Mouse (Mus musculus): Measurements from ENCODE around the gene Ccser2. TPM values are rescaled to one million over a fixed set of nuclear protein-coding genes. Genes with fewer than 3 reads are reported as not detected.

The Ccser2 gene
- 56.0 TPM for polyA plus RNA-seq (2017; shearing (Covaris generic))

GRCm38 (mm10) chr14:36968628-36969147 lies at the start of gene Ccser2:
TSS of gene Ccser2 (minus strand) at chr14:36968777.

Other genes with a start within 250 kb of the Ccser2 start
- 0.60 TPM for gene Rgr, start 80.2 kb upstream of the Ccser2 start, polyA plus RNA-seq (2017; shearing (Covaris generic))
- not detected for gene Lrit1, start 86.1 kb upstream of the Ccser2 start, polyA plus RNA-seq (2017; shearing (Covaris generic))
- not detected for gene Lrit2, start 99.2 kb upstream of the Ccser2 start, polyA plus RNA-seq (2017; shearing (Covaris generic))
- 0.15 TPM for gene Cdhr1, start 129.6 kb upstream of the Ccser2 start, polyA plus RNA-seq (2017; shearing (Covaris generic))
- gene 2610528A11Rik, start 145.2 kb upstream of the Ccser2 start, polyA plus RNA-seq (2017; shearing (Covaris generic)) = not detected
- gene Ghitm, start 166.5 kb upstream of the Ccser2 start, polyA plus RNA-seq (2017; shearing (Covaris generic)) = 343 TPM

Measured in effector memory CD4-positive, alpha-beta T cell, adult 7 months (primary cell).